Mouse (Mus musculus): ENCODE measurements around the gene Ehd3. TPM values are rescaled to one million over a fixed set of nuclear protein-coding genes. Genes with fewer than 3 reads are reported as not detected.

Gene Ehd3
- total RNA-seq, 1 experiment from 2014 or later, result 5.8 TPM

GRCm38 (mm10) chr17:73875674-73876073 lies 71.7 kb downstream of the Ehd3 start:
- peak; percentile 93 for ATAC-seq (replicated peaks; ENCODE audit: low read depth, poor library complexity, severe bottlenecking)

- ATAC-seq (replicated peaks; ENCODE audit: low read depth, poor library complexity, severe bottlenecking), result no peak
These were observed 75.5 kb downstream of the Ehd3 start for GRCm38 (mm10) chr17:73879262-73879916.

- ATAC-seq (replicated peaks; ENCODE audit: low read depth, poor library complexity, severe bottlenecking), result no peak
These were observed 76.4 kb downstream of the Ehd3 start for GRCm38 (mm10) chr17:73880286-73880685.

GRCm38 (mm10) chr17:73881295-73881694 lies 77.4 kb downstream of the Ehd3 start:
- ATAC-seq (replicated peaks; ENCODE audit: low read depth, poor library complexity, severe bottlenecking), result no peak

Other genes with a start within 250 kb of the Ehd3 start
- not detected in 2 replicates for gene Galnt14, start 93.7 kb upstream of the Ehd3 start, total RNA-seq (2017)
- gene Xdh, start 146.1 kb downstream of the Ehd3 start, total RNA-seq (2017), result 5.1 and 9.1 TPM in 2 replicates
- gene Srd5a2, start 243.8 kb downstream of the Ehd3 start, total RNA-seq (2017), result not detected in 2 replicates